ENCODE assay signal across 10 mouse cellular contexts in the genomic region with DNA sequence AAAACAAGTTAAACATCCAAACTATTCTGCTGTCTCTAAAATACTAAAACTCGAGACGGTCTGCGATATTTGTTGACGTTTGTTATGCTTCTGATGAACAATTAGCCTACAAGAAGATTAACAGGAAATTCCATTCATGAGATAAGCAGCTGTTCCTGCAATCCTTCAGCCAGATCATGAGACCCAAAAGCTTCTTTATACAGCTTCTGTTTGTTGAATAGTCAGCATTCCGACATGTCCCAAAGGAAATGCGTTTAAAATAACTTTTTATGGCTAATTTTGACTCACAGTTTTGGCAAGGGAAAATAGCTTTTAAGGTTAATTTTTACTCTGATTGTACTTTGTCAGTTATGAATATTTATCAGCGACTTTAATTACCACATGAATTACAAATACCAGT. TPM values are rescaled to one million over a fixed set of nuclear protein-coding genes. Genes with fewer than 3 reads are reported as not detected.
DNase-seq lines count a peak whose midpoint lies in the region; TF ChIP-seq lines count a peak whose summit lies in the region.
"Had no signal": no experiment of that assay in that cellular context is flagged by ENCODE, and none has a peak within 500 bp of the region (broad histone marks: within the 10 kb centered on the region; RNA-seq: fewer than 3 reads in every experiment).

No protein-coding gene starts in this region.

- TF ChIP-seq CTCF in gastrocnemius, adult 2 months (IDR thresholded peaks at IDR 0.05), result no peak
- TF ChIP-seq CTCF in left cerebral cortex, adult 2 months (IDR thresholded peaks at IDR 0.05), result no peak

- H3K27ac ChIP-seq in gastrocnemius, adult 2 months, result peak overlapping the region; percentile 72
- peak overlapping the region; percentile 2; the same call in 1 of the 2 replicates for H3K27ac ChIP-seq in left cerebral cortex, adult 2 months
- H3K27ac ChIP-seq: embryonic facial prominence, embryonic 15.5 days had no signal

- no peak for DNase-seq in gastrocnemius, adult 2 months
- DNase-seq in gastrocnemius, postnatal 10 days, result no peak
- no peak for DNase-seq in left cerebral cortex, adult 2 months (ENCODE audit: extremely low spot score in 1 of 2, low spot score in 2 of 2)
- DNase-seq in left cerebral cortex, postnatal 14 days (ENCODE audit: low spot score in 2 of 2), result no peak
- peak; percentile 10 for DNase-seq in adipocyte (ENCODE audit: low spot score)
- peak; percentile 51 for DNase-seq in lung, postnatal 10 days
- no peak for DNase-seq in frontal cortex, postnatal 36 days (ENCODE audit: low spot score in 2 of 2)
- no peak for DNase-seq in layer of hippocampus, postnatal 10 days (ENCODE audit: low spot score in 2 of 2)
- DNase-seq: cerebellum, adult 8-10 months had no signal

- intact Hi-C loops in gastrocnemius, adult 2 months (cut with DNase I), result no loop called here
- intact Hi-C loops in left cerebral cortex, adult 2 months (cut with DNase I), result no loop called here
- intact Hi-C loops in left cerebral cortex, postnatal 14 days (cut with DNase I), result no loop called here

- H3K4me3 ChIP-seq in gastrocnemius, adult 2 months, result peak overlapping the region; percentile 39
- H3K4me3 ChIP-seq in left cerebral cortex, adult 2 months, result no peak overlapping the region
- H3K4me3 ChIP-seq: embryonic facial prominence, embryonic 15.5 days had no signal

RNA-seq across cellular contexts. Expression of a gene that starts 46.3 kb away (rescaled TPM):
- 1 to 10 TPM; 1.4 to 3.1 TPM for total RNA-seq in gastrocnemius, adult 2 months (2021)
- 10 to 100 TPM; 17.4 to 20.5 TPM for total RNA-seq in gastrocnemius, postnatal 10 days (2021)
- 100 to 1,000 TPM; 653 to 673 TPM for total RNA-seq in left cerebral cortex, adult 2 months (2021)
- total RNA-seq in left cerebral cortex, postnatal 14 days (2021), result 1,000 to 10,000 TPM in 1 of 2 experiments, 100 to 1,000 TPM in 1; 945 to 1,112 TPM
- 1,000 to 10,000 TPM; 1,220 to 1,337 TPM for total RNA-seq in layer of hippocampus, postnatal 10 days (2021)

Comparison
In these comparisons a context has a peak if more than half of its experiments do, and no peak if none do; other contexts are left out.
1. DNase-seq: peak in adipocyte (single experiment) and lung, postnatal 10 days (single experiment); none in gastrocnemius, adult 2 months (single experiment), gastrocnemius, postnatal 10 days (single experiment), left cerebral cortex, adult 2 months (0 of 2), left cerebral cortex, postnatal 14 days (0 of 2), frontal cortex, postnatal 36 days (0 of 2) and layer of hippocampus, postnatal 10 days (0 of 2).
2. RNA of a gene that starts 46.3 kb away (total RNA-seq): 1,220 to 1,337 TPM in layer of hippocampus, postnatal 10 days, 945 to 1,112 TPM in left cerebral cortex, postnatal 14 days and 653 to 673 TPM in left cerebral cortex, adult 2 months; 17.4 to 20.5 TPM in gastrocnemius, postnatal 10 days and 1.4 to 3.1 TPM in gastrocnemius, adult 2 months; every median in the first group is over 10 times any median in the second.